Mouse (Mus musculus): ENCODE results near the gene Sap18b. TPM values are rescaled to one million over a fixed set of nuclear protein-coding genes. Genes with fewer than 3 reads are reported as not detected.

Sap18b gene
- polyA plus RNA-seq, 1 experiment = 218 TPM

Other genes starting within 250 kb of the Sap18b start
- not detected for gene Prss54, start 249.0 kb upstream of the Sap18b start, polyA plus RNA-seq (2012; fragmentation: generic; extraction: Trizol)
- 8.3 TPM for gene Gins3, start 191.9 kb upstream of the Sap18b start, polyA plus RNA-seq (2012; fragmentation: generic; extraction: Trizol)
- 43.3 TPM for gene Ndrg4, start 148.4 kb upstream of the Sap18b start, polyA plus RNA-seq (2012; fragmentation: generic; extraction: Trizol)
- 12.6 TPM for gene Setd6, start 109.5 kb upstream of the Sap18b start, polyA plus RNA-seq (2012; fragmentation: generic; extraction: Trizol)
- gene Cnot1, start 17.9 kb upstream of the Sap18b start, polyA plus RNA-seq (2012; fragmentation: generic; extraction: Trizol) = 40.6 TPM
- gene Slc38a7, start 28.2 kb downstream of the Sap18b start, polyA plus RNA-seq (2012; fragmentation: generic; extraction: Trizol) = 26.2 TPM
- 189 TPM for gene Got2, start 63.2 kb downstream of the Sap18b start, polyA plus RNA-seq (2012; fragmentation: generic; extraction: Trizol)

Data from C2C12 (cell line).